Mouse (Mus musculus) 3134 (cell line): ENCODE measurements around the gene Akap9.

Experiments used
- DNase-seq: peaks from one replicate; pipeline ENCODE4 v3.0.0-alpha.2; 2011; ENCODE audit warnings: low spot score; ENCODE audit not compliant: insufficient read length; ENCODE audit errors: extremely low read depth

Akap9 gene

DNA sequence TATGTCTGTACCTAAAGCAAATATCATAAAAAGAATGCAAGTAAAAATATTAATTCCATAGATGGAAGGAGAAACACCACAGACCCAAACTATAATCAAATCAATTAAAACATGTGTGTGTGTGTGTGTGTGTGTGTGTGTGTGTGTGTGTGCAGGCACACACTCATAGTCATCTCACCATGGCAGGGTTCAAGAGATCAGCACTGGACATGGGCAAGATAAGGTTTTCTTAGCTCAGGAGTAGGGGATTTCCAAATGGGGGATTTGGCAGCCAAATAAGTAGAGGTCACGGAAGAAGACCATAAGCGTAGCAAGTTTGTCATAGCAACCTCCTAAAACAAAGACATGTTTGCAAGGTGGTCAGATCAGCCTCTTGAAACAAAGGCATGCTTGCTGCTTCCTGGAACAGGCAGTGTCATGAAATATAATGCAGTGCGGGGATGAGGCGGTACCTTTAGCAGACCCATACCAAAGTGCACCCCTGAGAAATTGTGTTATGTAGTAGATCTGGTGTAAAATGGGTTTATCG is 184.8 kb downstream of the Akap9 start:
- no peak for DNase-seq
